Mouse (Mus musculus) CH12.LX (cell line): Measurements from ENCODE around the gene Doxl2.

Experiments
- CTCF ChIP-seq, 2 experiments: IDR thresholded peaks in 1 of 2; conservative IDR thresholded peaks in 1 of 2; 2 replicates each; pipeline ENCODE4 v1.5.1; 2011 to 2012; ENCODE audit warnings: low read depth in 2 of 2, low read length in 2 of 2, improper control_type of control experiment in 1 of 2, inconsistent platforms in 1 of 2, mild to moderate bottlenecking in 1 of 2, moderate library complexity in 1 of 2
- MAFK ChIP-seq: IDR thresholded peaks from 2 replicates; pipeline ENCODE4 v1.6.1; 2011; ENCODE audit warnings: low read length, improper control_type of control experiment; ENCODE audit not compliant: insufficient replicate concordance
- NRF1 ChIP-seq: IDR thresholded peaks from 2 replicates; pipeline ENCODE4 v1.6.1; 2014; ENCODE audit warnings: low read depth, mild to moderate bottlenecking, inconsistent platforms, low read length, improper control_type of control experiment, moderate library complexity
- ZNF384 ChIP-seq: IDR thresholded peaks from 2 replicates; pipeline ENCODE4 v1.6.1; 2012; ENCODE audit warnings: low read depth, low read length, improper control_type of control experiment, inconsistent platforms

GRCm38 (mm10) chr6:48929595-48929994 is 45.2 kb upstream of the Doxl2 start, which contains the start of gene 1600015I10Rik:
- no peak for TF ChIP-seq CTCF (conservative IDR thresholded peaks at IDR 0.05 in 1 of 2, IDR thresholded peaks at IDR 0.05 in 1 of 2; ENCODE audit: low read depth in 2 of 2, low read length in 2 of 2)
- TF ChIP-seq MAFK = no peak
- no peak for TF ChIP-seq NRF1
- TF ChIP-seq ZNF384 = no peak
